Mouse (Mus musculus) thymus, postnatal 4 days (tissue): ENCODE results near the gene Glipr1l2.
A peak's percentile ranks its signal among the peaks of the same experiment; 100 is the strongest.
"Not testable (repeated sequence)": the region's sequence is repeated elsewhere in the genome, so short reads cannot be mapped to it uniquely, and the experiment has no call there.

Source experiments
- DNase-seq: peaks from one replicate; pipeline ENCODE4 v3.0.0; 2021

Glipr1l2 gene

GRCm38 (mm10) chr10:112083157-112083556 is at the start of gene Glipr1l2:
Gene Glipr1l2, plus strand, starts transcription at chr10:112083354.
- no peak for DNase-seq

- not testable (repeated sequence) for DNase-seq
These were observed 39.6 kb upstream of the Glipr1l2 start for GRCm38 (mm10) chr10:112043523-112043922.

GRCm38 (mm10) chr10:112044283-112044682 is 38.9 kb upstream of the Glipr1l2 start:
- DNase-seq = peak; percentile 18

- no peak for DNase-seq
These were observed 31.9 kb upstream of the Glipr1l2 start for GRCm38 (mm10) chr10:112051220-112051619.

GRCm38 (mm10) chr10:112051956-112052355 is 31.2 kb upstream of the Glipr1l2 start:
- DNase-seq = peak; percentile 22

GRCm38 (mm10) chr10:112059702-112060582 is 23.2 kb upstream of the Glipr1l2 start, which contains the start of gene Glipr1l1:
Gene Glipr1l1, plus strand, starts transcription at chr10:112060189.
- DNase-seq = peak; percentile 41

GRCm38 (mm10) chr10:112060583-112060934 is 22.6 kb upstream of the Glipr1l2 start:
- not testable (repeated sequence) for DNase-seq

GRCm38 (mm10) chr10:112080044-112080443 is 3.1 kb upstream of the Glipr1l2 start:
- no peak for DNase-seq

GRCm38 (mm10) chr10:112105785-112106184 is 22.6 kb downstream of the Glipr1l2 start:
- peak; percentile 76 for DNase-seq

- no peak for DNase-seq
These were observed 27.2 kb downstream of the Glipr1l2 start for GRCm38 (mm10) chr10:112110401-112110800.

- DNase-seq = not testable (repeated sequence)
These were observed 41.9 kb downstream of the Glipr1l2 start for GRCm38 (mm10) chr10:112125090-112125489.

- DNase-seq = not testable (repeated sequence)
These were observed 44.6 kb downstream of the Glipr1l2 start for GRCm38 (mm10) chr10:112127682-112128230.

- no peak for DNase-seq
These were observed 49.0 kb downstream of the Glipr1l2 start for GRCm38 (mm10) chr10:112132194-112132593.

- peak; percentile 38 for DNase-seq
These were observed 55.1 kb downstream of the Glipr1l2 start for GRCm38 (mm10) chr10:112138050-112138870.

GRCm38 (mm10) chr10:112138871-112139430 is 55.8 kb downstream of the Glipr1l2 start:
- DNase-seq = no peak

- DNase-seq = no peak
These were observed 56.7 kb downstream of the Glipr1l2 start for GRCm38 (mm10) chr10:112139834-112140233.
